Mouse (Mus musculus): ENCODE data around the gene Pdss2.
"Not testable (repeated sequence)": the region's sequence is repeated elsewhere in the genome, so short reads cannot be mapped to it uniquely, and the experiment has no call there.

Pdss2 gene

GRCm38 (mm10) chr10:43373666-43374065 is 152.4 kb downstream of the Pdss2 start:
- in situ Hi-C loops (cut with MboI, MseI) = no loop called here

GRCm38 (mm10) chr10:43375286-43375685 is 154.0 kb downstream of the Pdss2 start:
- in situ Hi-C loops (cut with MboI, MseI) = no loop called here

GRCm38 (mm10) chr10:43376749-43377148 is 155.5 kb downstream of the Pdss2 start:
- in situ Hi-C loops (cut with MboI, MseI) = no loop called here

GRCm38 (mm10) chr10:43378279-43378678 is 157.0 kb downstream of the Pdss2 start:
- in situ Hi-C loops (cut with MboI, MseI) = no loop called here

GRCm38 (mm10) chr10:43378732-43379644 is 157.7 kb downstream of the Pdss2 start:
- in situ Hi-C loops (cut with MboI, MseI) = no loop called here

GRCm38 (mm10) chr10:43382660-43383059 is 161.4 kb downstream of the Pdss2 start:
- in situ Hi-C loops (cut with MboI, MseI) = loop anchor here (10.0 kb wide), 1 partner anchor 168 kb away; no protein-coding TSS in a partner anchor

- in situ Hi-C loops (cut with MboI, MseI) = loop anchor here (10.0 kb wide), 1 partner anchor 170 kb away; no protein-coding TSS in a partner anchor
Observed at GRCm38 (mm10) chr10:43384623-43385022, 163.3 kb downstream of the Pdss2 start.

GRCm38 (mm10) chr10:43392921-43393320 is 171.6 kb downstream of the Pdss2 start:
- in situ Hi-C loops (cut with MboI, MseI) = no loop called here

- in situ Hi-C loops (cut with MboI, MseI) = no loop called here
Observed at GRCm38 (mm10) chr10:43393818-43394217, 172.5 kb downstream of the Pdss2 start.

- in situ Hi-C loops (cut with MboI, MseI) = no loop called here
Observed at GRCm38 (mm10) chr10:43395824-43396223, 174.5 kb downstream of the Pdss2 start.

- in situ Hi-C loops (cut with MboI, MseI) = no loop called here
Observed at GRCm38 (mm10) chr10:43399596-43400316, 178.5 kb downstream of the Pdss2 start.

- in situ Hi-C loops (cut with MboI, MseI) = no loop called here
Observed at GRCm38 (mm10) chr10:43406107-43406506, 184.8 kb downstream of the Pdss2 start.

- in situ Hi-C loops (cut with MboI, MseI) = no loop called here
Observed at GRCm38 (mm10) chr10:43406885-43407284, 185.6 kb downstream of the Pdss2 start.

- in situ Hi-C loops (cut with MboI, MseI) = no loop called here
Observed at GRCm38 (mm10) chr10:43409506-43410230, 188.4 kb downstream of the Pdss2 start.

- in situ Hi-C loops (cut with MboI, MseI) = not testable (repeated sequence)
Observed at GRCm38 (mm10) chr10:43411164-43411563, 189.9 kb downstream of the Pdss2 start.

GRCm38 (mm10) chr10:43417346-43417745 is 196.1 kb downstream of the Pdss2 start:
- in situ Hi-C loops (cut with MboI, MseI) = no loop called here

- in situ Hi-C loops (cut with MboI, MseI) = no loop called here
Observed at GRCm38 (mm10) chr10:43420660-43421413, 199.6 kb downstream of the Pdss2 start.

- in situ Hi-C loops (cut with MboI, MseI) = no loop called here
Observed at GRCm38 (mm10) chr10:43422061-43422770, 200.9 kb downstream of the Pdss2 start.

GRCm38 (mm10) chr10:43424545-43424944 is 203.3 kb downstream of the Pdss2 start:
- in situ Hi-C loops (cut with MboI, MseI) = no loop called here

- in situ Hi-C loops (cut with MboI, MseI) = no loop called here
Observed at GRCm38 (mm10) chr10:43430606-43431005, 209.3 kb downstream of the Pdss2 start.

All from T-helper 2 cell (primary cell).